Mouse (Mus musculus) stomach, postnatal 0 days (tissue): ENCODE data around the gene Jph3.

Experiments
- CTCF ChIP-seq: IDR thresholded peaks from 2 replicates; pipeline ENCODE4 v1.5.1; 2016; ENCODE audit warnings: antibody characterized with exemption, low read depth, mild to moderate bottlenecking, moderate library complexity
- EP300 ChIP-seq: optimal IDR thresholded peaks from 2 replicates; pipeline ENCODE3; 2016; ENCODE audit warnings: antibody characterized with exemption

DNA sequence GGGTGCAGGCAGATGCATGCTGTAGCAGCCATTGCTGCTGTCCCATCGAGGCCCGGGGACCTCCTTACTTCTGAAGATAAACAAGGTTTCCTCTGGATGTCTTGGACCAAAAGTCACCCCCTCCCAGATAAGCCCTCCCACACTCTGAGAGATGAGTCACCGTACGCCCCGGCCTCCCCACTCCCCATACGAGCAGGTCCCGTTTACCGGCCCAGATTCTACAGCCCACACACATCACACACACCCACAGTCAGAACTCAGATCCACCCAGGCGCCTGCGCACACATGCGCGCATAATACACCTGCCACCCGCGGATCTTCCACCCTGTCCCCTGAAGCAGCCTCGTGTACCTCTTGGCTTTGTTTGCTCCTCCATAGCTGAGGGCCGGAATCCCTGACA is 4.8 kb downstream of the Jph3 start:
- no peak for TF ChIP-seq CTCF
- TF ChIP-seq EP300: no peak
